Mouse (Mus musculus) kidney, embryonic 16.5 days (tissue): ENCODE measurements around the gene Slc44a3. TPM values are rescaled to one million over a fixed set of nuclear protein-coding genes. Genes with fewer than 3 reads are reported as not detected.

Source experiments
- ATAC-seq: fragments of 200-750 bp; cut with Nextera tagmentation; 2 replicates; pipeline ENCODE4 v1.8.0; 2017; ENCODE audit warnings: moderate TSS enrichment; ENCODE audit not compliant: low FRiP score, low TSS enrichment
- H3K27ac ChIP-seq: fragments of 300-500 bp; sonication (generic); 2 replicates; pipeline ENCODE4 v1.5.1; 2014; ENCODE audit warnings: low read length
- H3K27me3 ChIP-seq: fragments of 300-500 bp; sonication (generic); 2 replicates; pipeline ENCODE4 v1.6.1; 2014; ENCODE audit warnings: low read length, control low read depth, mixed read lengths; ENCODE audit not compliant: insufficient read depth
- H3K36me3 ChIP-seq: fragments of 300-500 bp; sonication (generic); 2 replicates; pipeline ENCODE4 v1.6.1; 2014; ENCODE audit warnings: low read length, control low read depth, mixed read lengths; ENCODE audit not compliant: insufficient read depth
- H3K4me1 ChIP-seq: fragments of 300-500 bp; sonication (generic); 2 replicates; pipeline ENCODE4 v1.6.1; 2014; ENCODE audit warnings: low read length, control low read depth, mixed read lengths; ENCODE audit not compliant: insufficient read depth
- H3K4me2 ChIP-seq: fragments of 300-500 bp; sonication (generic); replicated peaks from 2 replicates; pipeline ENCODE4 v1.6.1; 2014; ENCODE audit warnings: low read depth, low read length
- H3K4me3 ChIP-seq: fragments of 300-500 bp; sonication (generic); 2 replicates; pipeline ENCODE4 v1.5.1; 2014; ENCODE audit warnings: mild to moderate bottlenecking, low read length
- H3K9ac ChIP-seq: fragments of 300-500 bp; sonication (generic); replicated peaks from 2 replicates; pipeline ENCODE4 v1.6.1; 2014; ENCODE audit warnings: low read length
- H3K9me3 ChIP-seq: fragments of 300-500 bp; sonication (generic); 2 replicates; pipeline ENCODE4 v1.6.1; 2016; ENCODE audit warnings: low read length, control low read depth
- WGBS: fragments of 180-500 bp; shearing (Covaris S2); extraction: QIAGEN DNeasy Blood & Tissue Kit; methylation state at CpG from one replicate; pipeline ENCODE4 v1.1.7; 2014; 5-methylcytosine and 5-hydroxymethylcytosine counted together
- polyA plus RNA-seq: library from polyadenylated mRNA; unstranded; fragments of >200 nt; fragmentation: Nextera tagmentation; extraction: Ambion mirVana; gene quantifications from 2 replicates; pipeline ENCODE4 v1.2.1, GENCODE M21; 2015

Slc44a3 gene
- polyA plus RNA-seq, 1 experiment from 2014 or later = 13.2 TPM

GRCm38 (mm10) chr3:121422405-121422804 lies 109.8 kb downstream of the Slc44a3 start:
- Histone ChIP-seq H3K4me1 (peaks cover 20% of the 10 kb centered on the region), H3K9ac (no peak overlapping the region), H3K4me3 (no peak overlapping the region), H3K4me2 (no peak overlapping the region), H3K9me3 (no peaks in the 10 kb centered on the region), H3K36me3 (no peaks in the 10 kb centered on the region), H3K27ac (no peak overlapping the region), H3K27me3 (no peaks in the 10 kb centered on the region)
- ATAC-seq = no peak
- WGBS = 85% methylated on average over 8 of the region's 8 CpGs

GRCm38 (mm10) chr3:121418850-121419435 lies 113.3 kb downstream of the Slc44a3 start:
- H3K9me3 ChIP-seq = no peaks in the 10 kb centered on the region
- no peak overlapping the region for H3K9ac ChIP-seq
- ATAC-seq = no peak
- no peak overlapping the region for H3K4me2 ChIP-seq
- H3K27ac ChIP-seq = no peak overlapping the region
- H3K27me3 ChIP-seq = no peaks in the 10 kb centered on the region
- H3K4me1 ChIP-seq = peaks cover 12% of the 10 kb centered on the region
- no peaks in the 10 kb centered on the region for H3K36me3 ChIP-seq
- H3K4me3 ChIP-seq = no peak overlapping the region
- 82% methylated on average over 9 of the region's 9 CpGs for WGBS

- Histone ChIP-seq H3K4me3 (no peak overlapping the region), H3K9ac (no peak overlapping the region), H3K36me3 (no peaks in the 10 kb centered on the region), H3K27ac (no peak overlapping the region), H3K9me3 (no peaks in the 10 kb centered on the region), H3K4me2 (no peak overlapping the region), H3K27me3 (no peaks in the 10 kb centered on the region), H3K4me1 (peaks cover 12% of the 10 kb centered on the region)
- ATAC-seq = peak; percentile 43; the same call in 1 of the 2 replicates
- WGBS = 42% methylated on average over 6 of the region's 6 CpGs
Measured at GRCm38 (mm10) chr3:121418251-121418601, 114.0 kb downstream of the Slc44a3 start.

GRCm38 (mm10) chr3:121417379-121418250 lies 114.6 kb downstream of the Slc44a3 start:
- peak; percentile 39; the same call in 1 of the 2 replicates for ATAC-seq
- Histone ChIP-seq H3K9ac (no peak overlapping the region), H3K27me3 (no peaks in the 10 kb centered on the region), H3K36me3 (no peaks in the 10 kb centered on the region), H3K27ac (no peak overlapping the region), H3K4me2 (no peak overlapping the region), H3K4me3 (no peak overlapping the region), H3K4me1 (peaks cover 12% of the 10 kb centered on the region), H3K9me3 (no peaks in the 10 kb centered on the region)
- 62% methylated on average over 14 of the region's 14 CpGs for WGBS

GRCm38 (mm10) chr3:121416171-121417154 lies 115.7 kb downstream of the Slc44a3 start:
- Histone ChIP-seq H3K4me2 (no peak overlapping the region), H3K36me3 (no peaks in the 10 kb centered on the region), H3K9ac (no peak overlapping the region), H3K27me3 (no peaks in the 10 kb centered on the region), H3K4me3 (no peak overlapping the region), H3K27ac (no peak overlapping the region), H3K4me1 (peaks cover 12% of the 10 kb centered on the region), H3K9me3 (no peaks in the 10 kb centered on the region)
- 50% methylated on average over 5 of the region's 5 CpGs for WGBS
- ATAC-seq = no peak

GRCm38 (mm10) chr3:121411450-121411849 lies 120.8 kb downstream of the Slc44a3 start:
- Histone ChIP-seq H3K4me2 (no peak overlapping the region), H3K9me3 (no peaks in the 10 kb centered on the region), H3K4me1 (no peaks in the 10 kb centered on the region), H3K4me3 (no peak overlapping the region), H3K27ac (no peak overlapping the region), H3K9ac (no peak overlapping the region), H3K36me3 (no peaks in the 10 kb centered on the region), H3K27me3 (no peaks in the 10 kb centered on the region)
- no peak for ATAC-seq
- 50% methylated on average over 6 of the region's 6 CpGs for WGBS

Other genes with a start within 250 kb of the Slc44a3 start
- gene Tmem56, start 249.3 kb downstream of the Slc44a3 start, polyA plus RNA-seq = 1.5 and 1.6 TPM in 2 replicates
- 42.0 and 43.5 TPM in 2 replicates for gene Alg14, start 240.6 kb downstream of the Slc44a3 start, polyA plus RNA-seq
- 620 and 668 TPM in 2 replicates for gene Cnn3, start 105.9 kb downstream of the Slc44a3 start, polyA plus RNA-seq
- gene 4930432M17Rik, start 138.4 kb upstream of the Slc44a3 start, polyA plus RNA-seq = not detected in 2 replicates
- 18.8 and 20.0 TPM in 2 replicates for gene F3, start 191.1 kb upstream of the Slc44a3 start, polyA plus RNA-seq